10 mouse cellular contexts compared by ENCODE assay signal in genomic region chr17:74431481-74431880, GRCm38 (mm10). TPM values are rescaled to one million over a fixed set of nuclear protein-coding genes. Genes with fewer than 3 reads are reported as not detected.
DNase-seq lines count a peak whose midpoint lies in the region; ATAC-seq lines count a peak whose summit lies in the region.
"Had no signal": no experiment of that assay in that cellular context is flagged by ENCODE, and none has a peak within 500 bp of the region (broad histone marks: within the 10 kb centered on the region; RNA-seq: fewer than 3 reads in every experiment).

No protein-coding gene starts in this region.

- intact Hi-C loops in gastrocnemius, postnatal 36 days (cut with DNase I), result no loop called here

- no peaks in the 10 kb centered on the region for H3K36me3 ChIP-seq in limb, embryonic 11.5 days (ENCODE audit: control insufficient read depth, insufficient read depth, low read length)
- peaks cover 22% of the 10 kb centered on the region for H3K36me3 ChIP-seq in limb, embryonic 10.5 days

- H3K4me2 ChIP-seq in limb, embryonic 11.5 days (ENCODE audit: low read depth, severe bottlenecking), result no peak overlapping the region
- H3K4me2 ChIP-seq: embryonic facial prominence, embryonic 13.5 days; neural tube, embryonic 12.5 days had no signal

- no peak overlapping the region for H3K4me3 ChIP-seq in limb, embryonic 11.5 days (ENCODE audit: low read depth, low read length)
- no peak overlapping the region for H3K4me3 ChIP-seq in limb, embryonic 10.5 days
- H3K4me3 ChIP-seq: embryonic facial prominence, embryonic 13.5 days; neural tube, embryonic 12.5 days had no signal

- no peaks in the 10 kb centered on the region for H3K4me1 ChIP-seq in limb, embryonic 11.5 days (ENCODE audit: control insufficient read depth, insufficient read depth, low read length)
- no peaks in the 10 kb centered on the region for H3K4me1 ChIP-seq in limb, embryonic 10.5 days
- H3K4me1 ChIP-seq: embryonic facial prominence, embryonic 13.5 days; neural tube, embryonic 12.5 days had no signal

- H3K27ac ChIP-seq in limb, embryonic 11.5 days (replicated peaks; ENCODE audit: low read depth, low read length), result no peak overlapping the region
- no peak overlapping the region for H3K27ac ChIP-seq in limb, embryonic 10.5 days
- H3K27ac ChIP-seq: embryonic facial prominence, embryonic 13.5 days; neural tube, embryonic 12.5 days had no signal

- peak; percentile 19 to 30 for DNase-seq in adrenal gland, adult (ENCODE audit: inconsistent age in 2 of 2, low spot score in 1 of 2)
- DNase-seq in adrenal gland, postnatal 10 days, result no peak
- peak; percentile 25 for DNase-seq in limb, embryonic 11.5 days (ENCODE audit: low spot score)
- no peak for DNase-seq in limb, embryonic 10.5 days (ENCODE audit: low spot score)
- DNase-seq in gastrocnemius, postnatal 36 days, result no peak
- no peak for DNase-seq in cerebellum, postnatal 36 days

- H3K9me3 ChIP-seq in limb, embryonic 11.5 days (ENCODE audit: control insufficient read depth, low read length), result no peaks in the 10 kb centered on the region
- no peaks in the 10 kb centered on the region for H3K9me3 ChIP-seq in limb, embryonic 10.5 days (replicated peaks)
- H3K9me3 ChIP-seq: embryonic facial prominence, embryonic 13.5 days; neural tube, embryonic 12.5 days had no signal

- H3K27me3 ChIP-seq in limb, embryonic 11.5 days (ENCODE audit: control insufficient read depth, insufficient read depth, low read length), result no peaks in the 10 kb centered on the region
- H3K27me3 ChIP-seq in limb, embryonic 10.5 days (ENCODE audit: low read depth, poor library complexity, severe bottlenecking), result no peaks in the 10 kb centered on the region
- H3K27me3 ChIP-seq: embryonic facial prominence, embryonic 13.5 days; neural tube, embryonic 12.5 days had no signal

- WGBS in limb, embryonic 11.5 days, result 77% methylated on average over 13 of the region's 13 CpGs
- WGBS in limb, embryonic 10.5 days, result 71% methylated on average over 13 of the region's 13 CpGs

- H3K9ac ChIP-seq in limb, embryonic 11.5 days (ENCODE audit: low read length), result no peak overlapping the region
- H3K9ac ChIP-seq: embryonic facial prominence, embryonic 13.5 days; neural tube, embryonic 12.5 days had no signal

- ATAC-seq in limb, embryonic 11.5 days (ENCODE audit: insufficient number of reproducible peaks, low FRiP score, low TSS enrichment, low read depth), result no peak
- 0 out of 2 replicates have a peak, but pooled peaks have one; percentile 34 for ATAC-seq in erythroblast, adult 5-6 weeks (replicated peaks; ENCODE audit: low FRiP score, poor library complexity, severe bottlenecking)
- peak; percentile 72 for ATAC-seq in megakaryocyte progenitor cell, adult 5-6 weeks (replicated peaks; ENCODE audit: poor library complexity)

RNA-seq across cellular contexts. Expression of gene Nlrc4, which starts 27.5 kb away (rescaled TPM):
- under 1 TPM; 0.39 to 0.42 TPM for total RNA-seq in adrenal gland, postnatal 10 days (2021)
- 0.14 and 0.20 TPM in 2 replicates for polyA plus RNA-seq in limb, embryonic 11.5 days (2014; fragmentation: Nextera tagmentation; extraction: Ambion mirVana)
- 0.19 and 0.25 TPM in 2 replicates for polyA plus RNA-seq in limb, embryonic 10.5 days (2016; fragmentation: Nextera tagmentation; extraction: Ambion mirVana)
- 1.3 and 2.9 TPM in 2 replicates for total RNA-seq in erythroblast, adult 5-6 weeks (2015; ENCODE audit: low replicate concordance)
- total RNA-seq in erythroblast, adult 5-6 weeks (2017; ENCODE audit: low replicate concordance), result 1.1 and 1.3 TPM in 2 replicates
- 6.3 and 8.5 TPM in 2 replicates for total RNA-seq in megakaryocyte progenitor cell, adult 5-6 weeks (2015)
- total RNA-seq in megakaryocyte progenitor cell, adult 5-6 weeks (2017), result 8.6 and 9.4 TPM in 2 replicates
- total RNA-seq in gastrocnemius, postnatal 36 days (2021), result under 1 TPM; 0.08 to 0.25 TPM

RNA-seq across cellular contexts. Expression of gene Slc30a6, which starts 36.1 kb away (rescaled TPM):
- 10 to 100 TPM; 19.5 TPM for total RNA-seq in adrenal gland, postnatal 10 days (2021)
- polyA plus RNA-seq in limb, embryonic 11.5 days (2014; fragmentation: Nextera tagmentation; extraction: Ambion mirVana), result 41.5 TPM in 2 replicates
- 38.4 and 39.2 TPM in 2 replicates for polyA plus RNA-seq in limb, embryonic 10.5 days (2016; fragmentation: Nextera tagmentation; extraction: Ambion mirVana)
- total RNA-seq in erythroblast, adult 5-6 weeks (2015; ENCODE audit: low replicate concordance), result 0.58 and 8.4 TPM in 2 replicates
- 2.4 and 6.0 TPM in 2 replicates for total RNA-seq in erythroblast, adult 5-6 weeks (2017; ENCODE audit: low replicate concordance)
- 20.2 and 26.4 TPM in 2 replicates for total RNA-seq in megakaryocyte progenitor cell, adult 5-6 weeks (2015)
- total RNA-seq in megakaryocyte progenitor cell, adult 5-6 weeks (2017), result 14.8 and 19.6 TPM in 2 replicates
- total RNA-seq in gastrocnemius, postnatal 36 days (2021), result 1 to 10 TPM; 4.3 to 7.0 TPM

RNA-seq across cellular contexts. Expression of gene Yipf4, which starts 57.8 kb away (rescaled TPM):
- total RNA-seq in adrenal gland, postnatal 10 days (2021), result 100 to 1,000 TPM in 1 of 2 experiments, 10 to 100 TPM in 1; 95.8 to 108 TPM
- 45.1 and 52.0 TPM in 2 replicates for polyA plus RNA-seq in limb, embryonic 11.5 days (2014; fragmentation: Nextera tagmentation; extraction: Ambion mirVana)
- polyA plus RNA-seq in limb, embryonic 10.5 days (2016; fragmentation: Nextera tagmentation; extraction: Ambion mirVana), result 30.0 and 31.2 TPM in 2 replicates
- 280 and 306 TPM in 2 replicates for total RNA-seq in erythroblast, adult 5-6 weeks (2015; ENCODE audit: low replicate concordance)
- 409 and 455 TPM in 2 replicates for total RNA-seq in erythroblast, adult 5-6 weeks (2017; ENCODE audit: low replicate concordance)
- 43.2 and 49.1 TPM in 2 replicates for total RNA-seq in megakaryocyte progenitor cell, adult 5-6 weeks (2015)
- 44.0 and 55.6 TPM in 2 replicates for total RNA-seq in megakaryocyte progenitor cell, adult 5-6 weeks (2017)
- total RNA-seq in gastrocnemius, postnatal 36 days (2021), result 10 to 100 TPM; 19.5 to 25.6 TPM

Comparison
In these comparisons a context has a peak if more than half of its experiments do, and no peak if none do; other contexts are left out.
1. DNase-seq: peak in adrenal gland, adult (2 of 2) and limb, embryonic 11.5 days (single experiment); none in adrenal gland, postnatal 10 days (single experiment), limb, embryonic 10.5 days (single experiment), gastrocnemius, postnatal 36 days (0 of 2) and cerebellum, postnatal 36 days (0 of 2).